Mouse (Mus musculus) heart, adult 2 months (tissue): ENCODE data around the gene Lgi4. TPM values are rescaled to one million over a fixed set of nuclear protein-coding genes. Genes with fewer than 3 reads are reported as not detected.

Experiments
- DNase-seq, 2 experiments: peaks; one replicate each; pipeline ENCODE4 v3.0.0; 2021
- H3K27ac ChIP-seq: fragments of 200-600 bp; 2 replicates; pipeline ENCODE4 v1.8.1; 2022
- H3K27me3 ChIP-seq: fragments of 200-500 bp; 2 replicates; pipeline ENCODE4 v1.6.1; 2012; ENCODE audit warnings: mild to moderate bottlenecking, low read length, inconsistent platforms, mixed read lengths; ENCODE audit not compliant: control insufficient read depth, insufficient read depth
- H3K36me3 ChIP-seq: fragments of 200-500 bp; 2 replicates; pipeline ENCODE4 v1.6.1; 2012; ENCODE audit warnings: low read length, inconsistent platforms; ENCODE audit not compliant: control insufficient read depth, insufficient read depth
- H3K4me1 ChIP-seq: fragments of 200-500 bp; 2 replicates; pipeline ENCODE4 v1.6.1; 2011; ENCODE audit warnings: low read length; ENCODE audit not compliant: control insufficient read depth, insufficient read depth
- H3K4me3 ChIP-seq: fragments of 200-600 bp; 2 replicates; pipeline ENCODE4 v1.8.1; 2022
- H3K79me2 ChIP-seq: fragments of 200-500 bp; replicated peaks from 2 replicates; pipeline ENCODE4 v1.6.1; 2012; ENCODE audit warnings: mild to moderate bottlenecking, inconsistent platforms, low read length, moderate library complexity, mixed read lengths; ENCODE audit not compliant: control insufficient read depth, insufficient read depth
- H3K9ac ChIP-seq: fragments of 200-500 bp; 2 replicates; pipeline ENCODE4 v1.6.1; 2012; ENCODE audit warnings: low read depth, mild to moderate bottlenecking, control low read depth, inconsistent platforms, low read length, mixed read lengths
- CTCF ChIP-seq: fragments of 200-600 bp; IDR thresholded peaks from 2 replicates; pipeline ENCODE4 v1.8.1; 2022; ENCODE audit warnings: antibody characterized with exemption, mild to moderate bottlenecking, moderate library complexity
- EP300 ChIP-seq: fragments of 200-500 bp; IDR thresholded peaks from 2 replicates; pipeline ENCODE4 v1.6.1; 2011; ENCODE audit warnings: low read depth, low read length, control low read depth; ENCODE audit not compliant: insufficient read depth
- POLR2A ChIP-seq: fragments of 200-500 bp; IDR thresholded peaks from 2 replicates; pipeline ENCODE4 v1.6.1; 2011; ENCODE audit warnings: mild to moderate bottlenecking, low read depth, low read length, control low read depth; ENCODE audit not compliant: insufficient read depth
- whole genome bisulfite sequencing: fragments of 180-500 bp; shearing (Covaris S2); methylation state at CpG from one replicate; pipeline ENCODE4 v1.1.7; 2018; 5-methylcytosine and 5-hydroxymethylcytosine counted together
- intact Hi-C: fragments of 180-260 bp; cut with DNase I; formaldehyde crosslinking; loops from one replicate; pipeline ENCODE4 v1.15.1; 2025
- long read RNA-seq: library from polyadenylated mRNA; stranded (forward); transcript quantifications from one replicate; pipeline ENCODE4 v2.0.0, GENCODE M21; 2021
- polyA plus RNA-seq: library from polyadenylated mRNA; depleted of rRNA; stranded (reverse); fragments of >200 nt; gene quantifications from 2 replicates; pipeline ENCODE4 v1.2.3, GENCODE M21; 2012; rRNA removed
- total RNA-seq, 2 experiments: library from RNA; stranded (reverse); gene quantifications; 2 replicates each; pipeline ENCODE4 v1.2.3; 2021

The Lgi4 gene
- total RNA-seq (1 to 10 TPM; 3.8 to 3.9 TPM), polyA plus RNA-seq (5.4 and 6.5 TPM in 2 replicates)
- long read RNA-seq, partial matches to known transcripts, result 1 of 2 reads
- long read RNA-seq, other reads (novel, unspliced or antisense), result 1 of 2 reads

DNA sequence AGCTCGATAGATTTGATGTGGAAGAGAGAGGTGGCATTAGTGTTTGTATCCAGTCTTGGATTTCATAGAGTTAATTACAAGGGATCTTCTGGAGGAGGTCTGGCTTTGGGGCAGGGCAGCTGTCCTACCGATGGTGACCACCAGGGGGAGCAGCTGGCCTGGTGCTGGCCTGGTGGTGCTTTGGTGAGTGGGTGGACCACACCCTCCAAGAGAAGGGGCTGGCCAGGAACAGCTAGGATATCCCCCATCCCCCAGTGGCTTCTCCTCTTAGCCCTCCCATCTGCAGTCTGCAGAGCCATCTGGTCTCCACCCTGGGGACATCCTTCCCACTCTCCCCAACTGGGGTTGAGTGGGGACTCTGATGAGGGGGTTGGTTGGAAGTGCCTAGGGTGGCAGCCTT is at the start of gene Lgi4:
TSS of gene Lgi4 (plus strand) at position 235 of the 400 bp plus-strand sequence.
- Histone ChIP-seq H3K27me3 (no peaks in the 10 kb centered on the region), H3K79me2 (no peaks in the 10 kb centered on the region), H3K4me1 (peaks cover 4% of the 10 kb centered on the region; the same call in 1 of the 2 replicates), H3K27ac (peak within 1 kb of the TSS; percentile 43), H3K36me3 (no peaks in the 10 kb centered on the region), H3K9ac (0 out of 2 replicates have a peak within 1 kb of the TSS, but pooled peaks have one; percentile 13), H3K4me3 (no peak within 1 kb of the TSS)
- DNase-seq, result peak; percentile 88 to 94
- intact Hi-C loops, result loop anchor here (1.0 to 5.0 kb wide), 3 partner anchors 22 to 113 kb away; no protein-coding TSS in a partner anchor
- 2% methylated on average over 2 of the region's 2 CpGs for WGBS
- peak; percentile 89 for TF ChIP-seq EP300
- no peak for TF ChIP-seq POLR2A

DNA sequence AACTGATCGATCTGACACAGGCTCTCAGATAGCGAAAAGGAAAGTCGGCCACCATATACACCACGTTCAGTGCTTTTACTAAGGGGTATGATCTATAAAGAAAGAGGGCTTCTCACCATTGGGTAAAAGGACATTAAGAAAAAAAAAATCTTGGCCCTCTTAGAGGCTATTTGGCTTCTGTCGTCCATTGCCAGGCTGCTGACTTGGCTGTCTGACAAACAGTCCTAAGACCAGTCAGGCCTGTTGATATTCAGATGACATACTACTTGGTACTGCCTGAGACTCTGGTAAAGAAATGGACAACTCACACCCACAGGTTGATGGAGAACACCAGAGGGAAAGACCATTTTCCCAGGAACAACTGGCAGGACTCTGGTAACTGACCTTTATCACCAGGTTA is 46.2 kb upstream of the Lgi4 start:
- WGBS, result 70% methylated on average over 5 of the region's 5 CpGs
- H3K27ac ChIP-seq, result no peak overlapping the region
- no peak for DNase-seq
- TF ChIP-seq EP300 (no peak), POLR2A (no peak), CTCF (no peak)
- H3K36me3 ChIP-seq, result no peaks in the 10 kb centered on the region
- H3K27me3 ChIP-seq, result no peaks in the 10 kb centered on the region
- H3K79me2 ChIP-seq, result no peaks in the 10 kb centered on the region
- intact Hi-C loops, result no loop called here
- H3K4me1 ChIP-seq, result peaks cover under 1% of the 10 kb centered on the region; the same call in 1 of the 2 replicates
- no peak overlapping the region for H3K4me3 ChIP-seq
- no peak overlapping the region for H3K9ac ChIP-seq

DNA sequence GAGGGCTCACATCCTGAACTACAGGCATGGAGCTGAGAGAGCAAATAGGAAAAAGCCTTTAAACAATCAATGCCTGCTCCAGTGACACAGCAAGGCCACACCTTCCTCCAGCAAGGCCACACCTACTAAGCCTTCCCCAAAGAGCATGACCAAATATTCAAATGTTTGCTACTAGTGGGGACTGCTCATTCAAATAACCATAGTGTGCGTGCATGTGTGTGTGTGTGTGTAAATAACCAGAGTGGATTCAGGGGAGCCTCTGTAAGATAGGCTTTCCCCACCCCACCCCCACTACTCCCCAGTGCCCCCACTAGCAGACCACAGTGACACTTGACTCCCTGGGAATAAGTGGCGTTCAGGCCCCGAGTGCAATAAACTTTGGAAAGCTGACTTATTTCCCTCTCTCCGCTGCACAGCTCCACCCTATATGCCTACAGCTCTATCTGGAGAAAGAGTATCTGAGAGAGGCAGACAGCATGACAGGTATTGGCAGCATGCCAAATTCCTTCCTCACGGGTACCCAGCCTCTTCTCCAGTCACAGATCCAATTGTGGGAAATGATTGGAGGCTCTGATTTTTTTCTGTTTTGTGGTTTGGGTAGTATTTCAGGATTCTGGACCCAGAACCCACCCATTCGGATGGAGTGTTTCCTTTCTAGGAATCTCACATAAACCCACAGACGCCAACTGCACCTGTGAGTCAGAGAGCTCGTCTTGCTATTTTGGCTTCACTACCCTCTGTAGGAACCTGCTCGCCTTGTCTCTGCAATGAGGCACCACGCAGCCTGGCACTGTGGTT is 41.8 kb upstream of the Lgi4 start:
- intact Hi-C loops, result no loop called here
- Histone ChIP-seq H3K9ac (no peak overlapping the region), H3K4me1 (no peaks in the 10 kb centered on the region)

DNA sequence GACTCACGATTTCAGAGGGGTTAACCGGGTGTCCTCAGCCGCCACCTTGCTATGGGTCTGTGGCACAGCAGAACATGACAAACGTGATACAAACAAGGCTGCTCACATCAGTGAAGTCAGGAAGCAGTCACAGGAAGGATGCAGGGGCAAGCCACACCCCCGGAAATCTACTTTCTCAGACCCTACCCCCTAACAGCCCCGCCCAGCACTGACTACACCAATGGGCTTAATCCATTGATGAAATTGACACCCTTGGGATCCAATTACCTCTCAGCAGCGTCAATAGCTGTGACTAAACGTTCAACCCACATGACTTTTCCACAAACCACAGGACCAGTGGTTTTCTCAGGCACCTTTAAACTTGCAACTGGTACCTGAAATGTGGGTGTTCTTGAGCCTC is 30.5 kb upstream of the Lgi4 start:
- H3K27ac ChIP-seq, result no peak overlapping the region
- WGBS, result 67% methylated on average over 8 of the region's 8 CpGs
- no peak for TF ChIP-seq POLR2A
- TF ChIP-seq EP300, result no peak
- TF ChIP-seq CTCF, result no peak
- no peaks in the 10 kb centered on the region for H3K36me3 ChIP-seq
- no peak overlapping the region for H3K9ac ChIP-seq
- H3K4me3 ChIP-seq, result no peak overlapping the region
- H3K79me2 ChIP-seq, result no peaks in the 10 kb centered on the region
- intact Hi-C loops, result no loop called here
- H3K27me3 ChIP-seq, result no peaks in the 10 kb centered on the region
- no peak for DNase-seq
- H3K4me1 ChIP-seq, result peaks cover 3% of the 10 kb centered on the region

More for the DNA sequence above, 41.8 kb upstream of the Lgi4 start:
- Histone ChIP-seq H3K27me3 (no peaks in the 10 kb centered on the region), H3K4me3 (no peak overlapping the region), H3K79me2 (no peaks in the 10 kb centered on the region), H3K27ac (no peak overlapping the region), H3K36me3 (no peaks in the 10 kb centered on the region)
- 35% methylated on average over 10 of the region's 10 CpGs for WGBS
- no peak for DNase-seq
- TF ChIP-seq CTCF (no peak), EP300 (no peak), POLR2A (no peak)

DNA sequence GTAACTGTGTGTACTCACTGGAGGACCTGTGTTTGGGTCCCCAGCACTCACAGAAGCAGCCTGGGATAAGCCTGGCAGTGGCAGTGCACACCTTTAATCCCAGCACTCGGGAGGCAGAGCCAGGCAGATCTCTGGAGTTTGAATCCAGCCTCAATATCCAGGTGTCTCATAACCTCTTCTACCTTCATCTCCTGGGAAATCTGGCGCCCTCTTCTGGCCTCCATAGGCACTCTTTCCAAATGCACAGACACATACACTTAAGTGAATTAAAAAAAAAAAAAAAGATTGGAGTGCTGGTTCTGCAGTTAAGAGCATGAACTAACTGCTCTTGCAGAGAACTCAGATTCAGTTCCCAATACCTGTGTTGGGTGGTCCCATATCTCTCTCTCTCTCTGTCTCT is 28.4 kb upstream of the Lgi4 start:
- DNase-seq, result no peak
- no peaks in the 10 kb centered on the region for H3K79me2 ChIP-seq
- H3K27ac ChIP-seq, result no peak overlapping the region
- intact Hi-C loops, result no loop called here
- no peaks in the 10 kb centered on the region for H3K27me3 ChIP-seq
- WGBS, result 70% methylated on average over 2 of the region's 2 CpGs
- no peak overlapping the region for H3K4me3 ChIP-seq
- peaks cover 5% of the 10 kb centered on the region for H3K4me1 ChIP-seq
- no peak for TF ChIP-seq POLR2A
- peak; percentile 34; the same call in 1 of the 2 replicates for TF ChIP-seq CTCF
- TF ChIP-seq EP300, result no peak
- H3K36me3 ChIP-seq, result no peaks in the 10 kb centered on the region
- no peak overlapping the region for H3K9ac ChIP-seq

DNA sequence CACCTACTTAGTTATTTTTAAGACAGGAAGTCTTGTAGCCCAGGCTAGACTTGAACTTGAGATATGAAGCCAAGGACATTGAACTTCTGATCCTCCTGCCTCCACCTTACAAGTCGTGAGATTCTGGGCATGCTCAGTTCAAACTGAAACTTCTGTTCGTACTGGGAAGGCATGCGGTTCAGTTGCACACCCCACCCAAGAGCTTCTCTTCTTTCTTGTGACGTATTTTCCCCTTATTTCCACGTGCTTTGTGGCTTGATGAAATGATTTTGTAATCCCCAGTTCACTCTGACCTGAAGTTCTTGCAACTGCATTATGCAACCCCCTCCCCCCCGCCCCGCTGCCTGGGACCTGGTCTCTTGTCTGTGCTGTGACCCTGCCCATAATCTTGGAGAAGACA is 27.4 kb upstream of the Lgi4 start:
- peaks cover 5% of the 10 kb centered on the region for H3K4me1 ChIP-seq
- TF ChIP-seq POLR2A (no peak), EP300 (no peak), CTCF (no peak)
- H3K79me2 ChIP-seq, result no peaks in the 10 kb centered on the region
- no peak for DNase-seq
- no peak overlapping the region for H3K27ac ChIP-seq
- H3K9ac ChIP-seq, result no peak overlapping the region
- no peaks in the 10 kb centered on the region for H3K36me3 ChIP-seq
- intact Hi-C loops, result no loop called here
- H3K27me3 ChIP-seq, result no peaks in the 10 kb centered on the region
- WGBS, result 84% methylated on average over 7 of the region's 7 CpGs
- H3K4me3 ChIP-seq, result no peak overlapping the region
